12 mouse cellular contexts compared by ENCODE assay signal in genomic region chr2:50743785-50744258, GRCm38 (mm10).
DNase-seq lines count a peak whose midpoint lies in the region; ATAC-seq lines count a peak whose summit lies in the region.
"Had no signal": no experiment of that assay in that cellular context is flagged by ENCODE, and none has a peak within 500 bp of the region (broad histone marks: within the 10 kb centered on the region; RNA-seq: fewer than 3 reads in every experiment).

No protein-coding gene starts in this region.

- intact Hi-C loops in heart, postnatal 36 days (cut with DNase I): no loop called here

- H3K4me3 ChIP-seq in heart, embryonic 11.5 days (ENCODE audit: low read depth, low read length): no peak overlapping the region
- H3K4me3 ChIP-seq in neural tube, embryonic 11.5 days (ENCODE audit: low read depth, low read length): no peak overlapping the region
- no peak overlapping the region for H3K4me3 ChIP-seq in limb, embryonic 15.5 days
- H3K4me3 ChIP-seq in stomach, embryonic 16.5 days (replicated peaks; ENCODE audit: low read length): no peak overlapping the region
- H3K4me3 ChIP-seq: kidney, embryonic 15.5 days had no signal

- no peaks in the 10 kb centered on the region for H3K9me3 ChIP-seq in heart, embryonic 11.5 days (replicated peaks; ENCODE audit: control insufficient read depth, low read length)
- H3K9me3 ChIP-seq in neural tube, embryonic 11.5 days (ENCODE audit: control insufficient read depth, low read length): no peaks in the 10 kb centered on the region
- no peaks in the 10 kb centered on the region for H3K9me3 ChIP-seq in limb, embryonic 15.5 days
- no peaks in the 10 kb centered on the region for H3K9me3 ChIP-seq in stomach, embryonic 16.5 days (replicated peaks; ENCODE audit: control insufficient read depth, low read length)
- H3K9me3 ChIP-seq: kidney, embryonic 15.5 days had no signal

- DNase-seq in heart, postnatal 36 days: no peak
- no peak for DNase-seq in neural tube, embryonic 11.5 days (ENCODE audit: low spot score)
- DNase-seq in neural tube, embryonic 10.5 days (ENCODE audit: extremely low spot score, low spot score): no peak
- DNase-seq in testis, postnatal 10 days (ENCODE audit: low spot score): no peak
- DNase-seq: heart, adult 11 months; right cerebral cortex, postnatal 14 days had no signal

- peak; percentile 59; the same call in 1 of the 2 replicates for ATAC-seq in heart, embryonic 11.5 days (replicated peaks; ENCODE audit: insufficient number of reproducible peaks, low FRiP score, low TSS enrichment)
- peak; percentile 60 for ATAC-seq in neural tube, embryonic 11.5 days (ENCODE audit: insufficient read depth, low FRiP score, low TSS enrichment)
- 0 out of 2 replicates have a peak, but pooled peaks have one; percentile 40 for ATAC-seq in limb, embryonic 15.5 days (ENCODE audit: insufficient number of reproducible peaks, low FRiP score, low TSS enrichment, low read depth)
- ATAC-seq in stomach, embryonic 16.5 days (ENCODE audit: insufficient read depth, low FRiP score): peak; percentile 21; the same call in 1 of the 2 replicates
- ATAC-seq in CD4-positive, CD25-positive, alpha-beta regulatory T cell, adult 4 months: no peak
- ATAC-seq: lung, postnatal 0 days had no signal

- H3K9ac ChIP-seq in heart, embryonic 11.5 days (ENCODE audit: low read depth, low read length): no peak overlapping the region
- no peak overlapping the region for H3K9ac ChIP-seq in neural tube, embryonic 11.5 days (ENCODE audit: low read length)
- no peak overlapping the region for H3K9ac ChIP-seq in limb, embryonic 15.5 days
- no peak overlapping the region for H3K9ac ChIP-seq in stomach, embryonic 16.5 days (ENCODE audit: low read length)
- H3K9ac ChIP-seq: kidney, embryonic 15.5 days had no signal

- no peaks in the 10 kb centered on the region for H3K4me1 ChIP-seq in heart, embryonic 11.5 days (ENCODE audit: control insufficient read depth, insufficient read depth, low read length)
- H3K4me1 ChIP-seq in neural tube, embryonic 11.5 days (ENCODE audit: control insufficient read depth, insufficient read depth, low read length): peaks cover 5% of the 10 kb centered on the region; the same call in 1 of the 2 replicates
- H3K4me1 ChIP-seq in limb, embryonic 15.5 days: no peaks in the 10 kb centered on the region; the same call in 1 of the 2 replicates
- no peaks in the 10 kb centered on the region for H3K4me1 ChIP-seq in stomach, embryonic 16.5 days (ENCODE audit: control insufficient read depth, insufficient read depth, low read length)

- WGBS in heart, embryonic 11.5 days (ENCODE audit: insufficient replicate concordance): 89% methylated on average over 3 of the region's 3 CpGs
- WGBS in neural tube, embryonic 11.5 days: 97% methylated on average over 3 of the region's 3 CpGs
- 93% methylated on average over 3 of the region's 3 CpGs for WGBS in limb, embryonic 15.5 days
- WGBS in stomach, embryonic 16.5 days: 94% methylated on average over 3 of the region's 3 CpGs

- no peaks in the 10 kb centered on the region for H3K36me3 ChIP-seq in heart, embryonic 11.5 days (ENCODE audit: control insufficient read depth, insufficient read depth, low read length)
- H3K36me3 ChIP-seq in neural tube, embryonic 11.5 days (ENCODE audit: control insufficient read depth, insufficient read depth, low read length): no peaks in the 10 kb centered on the region
- H3K36me3 ChIP-seq in limb, embryonic 15.5 days: no peaks in the 10 kb centered on the region
- H3K36me3 ChIP-seq in stomach, embryonic 16.5 days (ENCODE audit: control insufficient read depth, insufficient read depth, low read length): no peaks in the 10 kb centered on the region
- H3K36me3 ChIP-seq: kidney, embryonic 15.5 days had no signal

- H3K27ac ChIP-seq in heart, embryonic 11.5 days (ENCODE audit: low read depth, low read length): no peak overlapping the region
- H3K27ac ChIP-seq in neural tube, embryonic 11.5 days (ENCODE audit: low read depth, low read length): no peak overlapping the region
- H3K27ac ChIP-seq in limb, embryonic 15.5 days: no peak overlapping the region
- no peak overlapping the region for H3K27ac ChIP-seq in stomach, embryonic 16.5 days (ENCODE audit: low read length)
- H3K27ac ChIP-seq: kidney, embryonic 15.5 days had no signal

- H3K27me3 ChIP-seq in heart, embryonic 11.5 days (ENCODE audit: control insufficient read depth, insufficient read depth, low read length): no peaks in the 10 kb centered on the region
- no peaks in the 10 kb centered on the region for H3K27me3 ChIP-seq in neural tube, embryonic 11.5 days (ENCODE audit: control insufficient read depth, insufficient read depth, low read length)
- no peaks in the 10 kb centered on the region for H3K27me3 ChIP-seq in limb, embryonic 15.5 days
- no peaks in the 10 kb centered on the region for H3K27me3 ChIP-seq in stomach, embryonic 16.5 days (ENCODE audit: control insufficient read depth, insufficient read depth, low read length)
- H3K27me3 ChIP-seq: kidney, embryonic 15.5 days had no signal

- no peak overlapping the region for H3K4me2 ChIP-seq in heart, embryonic 11.5 days
- H3K4me2 ChIP-seq in neural tube, embryonic 11.5 days (ENCODE audit: low read depth): no peak overlapping the region
- no peak overlapping the region for H3K4me2 ChIP-seq in limb, embryonic 15.5 days
- H3K4me2 ChIP-seq in stomach, embryonic 16.5 days (ENCODE audit: low read depth, low read length): no peak overlapping the region
- H3K4me2 ChIP-seq: kidney, embryonic 15.5 days had no signal
